ENCODE assay signal across 10 mouse cellular contexts in genomic region chrX:12677396-12677795, GRCm38 (mm10). TPM values are rescaled to one million over a fixed set of nuclear protein-coding genes. Genes with fewer than 3 reads are reported as not detected.
DNase-seq lines count a peak whose midpoint lies in the region; ATAC-seq and TF ChIP-seq lines count a peak whose summit lies in the region.
"Had no signal": no experiment of that assay in that cellular context is flagged by ENCODE, and none has a peak within 500 bp of the region (broad histone marks: within the 10 kb centered on the region; RNA-seq: fewer than 3 reads in every experiment).

No protein-coding gene starts in this region.

- H3K4me3 ChIP-seq in kidney, embryonic 16.5 days (ENCODE audit: low read length): no peak overlapping the region
- no peak overlapping the region for H3K4me3 ChIP-seq in limb, embryonic 14.5 days (replicated peaks; ENCODE audit: low read length)
- H3K4me3 ChIP-seq: embryonic facial prominence, embryonic 13.5 days had no signal

- H3K4me1 ChIP-seq in kidney, embryonic 16.5 days (ENCODE audit: insufficient read depth, low read length): 0 out of 2 replicates have a peak, but pooled peaks cover 2% of the 10 kb centered on the region
- H3K4me1 ChIP-seq in limb, embryonic 14.5 days (ENCODE audit: control insufficient read depth, insufficient read depth, low read length): no peaks in the 10 kb centered on the region; the same call in 1 of the 2 replicates
- H3K4me1 ChIP-seq: embryonic facial prominence, embryonic 13.5 days had no signal

- H3K4me2 ChIP-seq in kidney, embryonic 16.5 days (replicated peaks; ENCODE audit: low read depth, low read length): no peak overlapping the region
- H3K4me2 ChIP-seq in limb, embryonic 14.5 days (replicated peaks; ENCODE audit: low read depth, low read length, severe bottlenecking): no peak overlapping the region
- H3K4me2 ChIP-seq: embryonic facial prominence, embryonic 13.5 days had no signal

- no peak for ATAC-seq in kidney, embryonic 16.5 days (ENCODE audit: low FRiP score, low TSS enrichment)
- no peak for ATAC-seq in Patski
- ATAC-seq in limb, embryonic 14.5 days (ENCODE audit: low FRiP score, low read depth): no peak

- WGBS in kidney, embryonic 16.5 days: 30% methylated on average over 6 of the region's 6 CpGs
- WGBS in limb, embryonic 14.5 days: 32% methylated on average over 6 of the region's 6 CpGs

- in situ Hi-C loops in Patski (cut with MboI; ENCODE audit: low pct_unique_long_range_greater_than_20kb): loop anchor here (5.0 to 25.0 kb wide), 4 partner anchors 47 to 960 kb away; partner anchors contain the start of gene Gpr34

- no peak for TF ChIP-seq CTCF in Patski (IDR thresholded peaks at IDR 0.05)

- DNase-seq in kidney, adult 11 months: peak; percentile 37
- DNase-seq in Patski (ENCODE audit: low read depth, low spot score): peak; percentile 22
- peak; percentile 78 to 85 for DNase-seq in cerebellum, postnatal 14 days
- peak; percentile 77 for DNase-seq in heart, postnatal 4 days
- peak; percentile 74 for DNase-seq in limb, embryonic 14.5 days (ENCODE audit: low spot score)
- peak; percentile 77 for DNase-seq in retina, postnatal 1 day
- peak; percentile 23 to 57 for DNase-seq in urinary bladder, postnatal 36 days (ENCODE audit: low spot score in 2 of 2)

- CTCF ChIA-PET in Patski (lab: Charles Lee): interaction anchor here (0.7 to 1.8 kb wide), 8 partner anchors 13 to 173 kb away, joined by 3 to 6 read pairs (median 4); no protein-coding TSS in a partner anchor

- POLR2A ChIA-PET in Patski (lab: Charles Lee): no interaction called here

- no peak overlapping the region for H3K27ac ChIP-seq in kidney, embryonic 16.5 days (ENCODE audit: low read length)
- H3K27ac ChIP-seq in limb, embryonic 14.5 days (replicated peaks; ENCODE audit: low read depth, low read length): no peak overlapping the region
- H3K27ac ChIP-seq: embryonic facial prominence, embryonic 13.5 days; macrophage had no signal

- no peaks in the 10 kb centered on the region; the same call in 1 of the 2 replicates for H3K27me3 ChIP-seq in kidney, embryonic 16.5 days (ENCODE audit: insufficient read depth, low read length)
- peaks cover 16% of the 10 kb centered on the region for H3K27me3 ChIP-seq in Patski
- H3K27me3 ChIP-seq in limb, embryonic 14.5 days (ENCODE audit: control insufficient read depth, insufficient read depth, low read length): no peaks in the 10 kb centered on the region

- no peak overlapping the region for H3K9ac ChIP-seq in kidney, embryonic 16.5 days (replicated peaks; ENCODE audit: low read length)
- H3K9ac ChIP-seq in limb, embryonic 14.5 days (ENCODE audit: low read depth, low read length, severe bottlenecking): no peak overlapping the region
- H3K9ac ChIP-seq: embryonic facial prominence, embryonic 13.5 days had no signal

- no peaks in the 10 kb centered on the region for H3K9me3 ChIP-seq in kidney, embryonic 16.5 days (ENCODE audit: low read length)
- no peaks in the 10 kb centered on the region for H3K9me3 ChIP-seq in limb, embryonic 14.5 days (ENCODE audit: control insufficient read depth, low read length)
- H3K9me3 ChIP-seq: embryonic facial prominence, embryonic 13.5 days had no signal

- H3K36me3 ChIP-seq in kidney, embryonic 16.5 days (ENCODE audit: insufficient read depth, low read length): 0 out of 2 replicates have a peak, but pooled peaks cover 2% of the 10 kb centered on the region
- H3K36me3 ChIP-seq in limb, embryonic 14.5 days (ENCODE audit: control insufficient read depth, insufficient read depth, low read length): peaks cover 14% of the 10 kb centered on the region

- TF ChIP-seq POLR2A in limb, embryonic 14.5 days (IDR thresholded peaks at IDR 0.05; ENCODE audit: borderline replicate concordance, extremely low read depth, insufficient read depth, insufficient read length): no peak

RNA-seq across cellular contexts. Expression of gene 1810030O07Rik, which starts 3.9 kb away (rescaled TPM):
- 41.1 and 44.9 TPM in 2 replicates for polyA plus RNA-seq in kidney, embryonic 16.5 days (2015; fragmentation: Nextera tagmentation; extraction: Ambion mirVana)
- polyA plus RNA-seq in Patski (2021): 32.3 TPM
- 10 to 100 TPM; 10.9 to 15.5 TPM for total RNA-seq in heart, postnatal 4 days (2021)
- 26.1 and 29.2 TPM in 2 replicates for polyA plus RNA-seq in limb, embryonic 14.5 days (2012; rRNA removed)
- 33.6 and 37.7 TPM in 2 replicates for polyA plus RNA-seq in limb, embryonic 14.5 days (2014; fragmentation: Nextera tagmentation; extraction: Ambion mirVana)

Comparison
In these comparisons a context has a peak if more than half of its experiments do, and no peak if none do; other contexts are left out.
1. DNase-seq: peak in every context shown above with its lines; median percentile 82 in cerebellum, postnatal 14 days; 77 in heart, postnatal 4 days; 77 in retina, postnatal 1 day; 74 in limb, embryonic 14.5 days; 40 in urinary bladder, postnatal 36 days; 37 in kidney, adult 11 months; 22 in Patski.